Mouse (Mus musculus): ENCODE measurements around the gene Higd1c.
"Not testable (repeated sequence)": the region's sequence is repeated elsewhere in the genome, so short reads cannot be mapped to it uniquely, and the experiment has no call there.

Higd1c gene

GRCm38 (mm10) chr15:100364242-100364641 lies at the start of gene Higd1c:
Gene Higd1c (plus strand): TSS chr15:100364542.
- no peak for DNase-seq

GRCm38 (mm10) chr15:100318014-100318671 lies 46.2 kb upstream of the Higd1c start:
- not testable (repeated sequence) for DNase-seq

- no peak for DNase-seq
Observed at GRCm38 (mm10) chr15:100319884-100320283, 44.5 kb upstream of the Higd1c start.

- DNase-seq, result no peak
Observed at GRCm38 (mm10) chr15:100320295-100320905, 43.9 kb upstream of the Higd1c start.

GRCm38 (mm10) chr15:100321134-100321533 lies 43.2 kb upstream of the Higd1c start:
- peak in 1 of 2 experiments; percentile 13 for DNase-seq

GRCm38 (mm10) chr15:100324021-100324591 lies 40.2 kb upstream of the Higd1c start:
- no peak for DNase-seq

- no peak for DNase-seq
Observed at GRCm38 (mm10) chr15:100325235-100325634, 39.1 kb upstream of the Higd1c start.

- peak in 1 of 2 experiments; percentile 7 for DNase-seq
Observed at GRCm38 (mm10) chr15:100328089-100328488, 36.3 kb upstream of the Higd1c start.

- not testable (repeated sequence) for DNase-seq
Observed at GRCm38 (mm10) chr15:100329336-100329735, 35.0 kb upstream of the Higd1c start.

- DNase-seq, result no peak
Observed at GRCm38 (mm10) chr15:100330739-100331138, 33.6 kb upstream of the Higd1c start.

- DNase-seq, result not testable (repeated sequence)
Observed at GRCm38 (mm10) chr15:100332077-100332961, 32.0 kb upstream of the Higd1c start.

GRCm38 (mm10) chr15:100334629-100335028 lies 29.7 kb upstream of the Higd1c start, which contains the start of gene Mettl7a3:
Gene Mettl7a3 (plus strand): TSS chr15:100334929.
- DNase-seq, result no peak

GRCm38 (mm10) chr15:100337328-100337727 lies 27.0 kb upstream of the Higd1c start:
- DNase-seq, result not testable (repeated sequence)

GRCm38 (mm10) chr15:100337847-100338246 lies 26.5 kb upstream of the Higd1c start:
- peak; percentile 70 to 73 for DNase-seq

- not testable (repeated sequence) for DNase-seq
Observed at GRCm38 (mm10) chr15:100341314-100341980, 22.9 kb upstream of the Higd1c start.

- no peak for DNase-seq
Observed at GRCm38 (mm10) chr15:100345484-100345883, 18.9 kb upstream of the Higd1c start.

GRCm38 (mm10) chr15:100346761-100347160 lies 17.6 kb upstream of the Higd1c start:
- no peak for DNase-seq

- no peak for DNase-seq
Observed at GRCm38 (mm10) chr15:100349496-100349895, 14.8 kb upstream of the Higd1c start.

GRCm38 (mm10) chr15:100351501-100352060 lies 12.8 kb upstream of the Higd1c start:
- DNase-seq, result no peak

- no peak for DNase-seq
Observed at GRCm38 (mm10) chr15:100352711-100353250, 11.6 kb upstream of the Higd1c start, which contains the start of the genes Methig1 and Mettl7a2. Gene Methig1 (plus strand): TSS chr15:100353149. Gene Mettl7a2 (plus strand): TSS chr15:100353200.

- not testable (repeated sequence) for DNase-seq
Observed at GRCm38 (mm10) chr15:100353399-100353798, 10.9 kb upstream of the Higd1c start.

- DNase-seq, result no peak
Observed at GRCm38 (mm10) chr15:100355876-100356275, 8.5 kb upstream of the Higd1c start.
